Mouse (Mus musculus): ENCODE results near the gene Hoxa5. TPM values are rescaled to one million over a fixed set of nuclear protein-coding genes. Genes with fewer than 3 reads are reported as not detected.

Gene Hoxa5
- total RNA-seq, 2 experiments from 2014 or later = 28.0 to 28.2 TPM

GRCm38 (mm10) chr6:52240389-52241000, 36.1 kb upstream of the Hoxa5 start, which contains the start of gene Hoxa10:
Gene Hoxa10 (minus strand): TSS chr6:52240854.
- peak; percentile 88 for DNase-seq

GRCm38 (mm10) chr6:52239625-52240388, 35.4 kb upstream of the Hoxa5 start:
- no peak for DNase-seq

DNA sequence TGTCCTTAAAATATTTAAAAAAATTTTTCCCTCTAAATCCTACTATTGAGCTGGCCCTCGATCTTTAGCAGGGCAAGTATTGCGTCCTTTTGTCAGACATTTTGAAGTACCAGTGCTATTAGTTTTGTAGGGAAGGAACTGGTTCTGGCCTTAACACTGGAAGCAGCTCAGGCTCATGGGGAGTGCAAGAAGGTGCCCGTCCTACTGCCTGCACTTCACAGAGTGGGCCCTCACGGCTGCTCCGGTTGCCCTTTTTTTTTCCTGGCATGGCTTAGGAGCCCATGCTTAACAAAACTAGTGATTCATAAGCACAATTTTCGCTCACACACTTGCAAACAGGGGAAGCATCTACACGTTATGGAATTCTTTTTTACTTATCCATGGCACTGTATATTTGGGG, 34.6 kb upstream of the Hoxa5 start:
- no peak for DNase-seq

DNA sequence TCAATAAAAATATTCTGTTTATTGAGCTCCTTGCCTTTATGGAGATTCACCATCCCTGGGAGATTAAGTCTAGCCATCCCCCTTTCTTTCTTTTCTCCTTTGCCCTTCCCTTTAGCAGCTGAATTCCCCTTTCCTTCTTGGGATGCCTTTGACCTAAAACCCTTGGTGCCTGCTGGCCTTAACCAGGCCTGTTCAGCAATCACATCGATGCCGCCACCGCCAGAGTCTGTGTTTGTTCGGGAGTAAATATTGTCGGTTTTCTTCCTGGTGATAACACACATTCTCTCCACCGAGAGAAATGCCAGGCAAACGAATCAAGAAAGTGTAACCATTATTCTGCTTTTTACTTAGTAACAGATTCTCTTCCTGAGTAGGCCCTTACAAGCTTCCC, 33.8 kb upstream of the Hoxa5 start:
- DNase-seq = no peak

DNA sequence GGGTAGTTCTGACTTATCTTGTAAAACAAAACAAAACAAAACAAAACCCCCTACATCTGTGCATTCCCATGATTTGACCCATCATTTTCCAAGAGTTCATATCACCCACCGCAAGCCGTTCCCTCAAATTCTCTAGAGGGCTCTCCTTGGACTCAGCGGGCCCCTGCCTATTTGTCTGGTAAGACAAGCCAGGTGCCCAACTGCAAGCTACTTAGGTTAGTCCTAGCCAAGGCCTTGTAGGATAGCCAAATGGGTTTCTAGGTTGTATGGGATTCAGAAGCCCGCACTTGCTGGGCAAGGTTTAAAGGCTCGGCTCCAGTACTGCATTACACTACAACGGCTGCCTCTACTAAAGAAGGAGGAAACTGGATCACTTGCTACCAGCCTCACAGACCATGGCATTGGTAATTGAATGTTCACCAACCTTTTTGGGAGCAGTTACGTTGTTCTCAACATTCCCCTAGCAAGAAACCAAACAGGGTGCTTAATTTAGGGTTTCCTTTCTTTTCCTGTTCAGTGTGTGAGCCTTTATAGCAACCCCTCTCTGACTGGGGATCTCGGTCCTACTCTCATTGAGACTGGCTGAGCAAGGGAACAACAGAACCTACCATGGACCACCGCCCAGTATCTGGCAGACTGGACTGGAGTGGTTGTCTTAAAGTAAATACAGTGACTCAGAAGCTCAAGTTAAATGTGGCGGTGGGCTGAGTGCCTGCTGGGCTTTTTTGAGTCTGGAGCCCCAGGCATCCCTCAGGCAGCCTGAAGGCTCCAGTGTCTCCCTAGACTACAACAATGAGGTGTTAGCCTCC, 33.2 kb upstream of the Hoxa5 start:
- DNase-seq = no peak

- DNase-seq = no peak
Observed at GRCm38 (mm10) chr6:52236806-52237205, 32.4 kb upstream of the Hoxa5 start.

- DNase-seq = no peak
Observed at GRCm38 (mm10) chr6:52235866-52236265, 31.5 kb upstream of the Hoxa5 start.

DNA sequence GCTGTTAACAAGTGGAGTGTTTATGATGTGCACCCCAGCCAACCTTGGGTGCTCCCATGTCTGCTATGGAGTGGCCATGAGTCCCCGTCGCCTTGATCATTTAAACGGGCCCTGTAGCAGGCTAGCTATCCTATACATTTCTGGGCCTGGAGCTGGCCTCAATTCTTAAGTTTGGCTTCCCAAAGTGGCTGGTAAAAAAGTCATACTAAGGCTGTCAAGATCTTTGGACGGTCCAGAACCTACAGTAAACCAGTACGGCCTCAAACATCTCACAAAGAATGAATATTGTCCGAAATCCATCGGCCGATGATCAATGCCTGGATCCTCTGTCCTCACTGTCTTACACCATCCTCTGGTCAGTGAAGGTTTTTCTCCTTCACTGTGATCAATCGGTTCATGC, 30.9 kb upstream of the Hoxa5 start:
- DNase-seq = no peak

DNA sequence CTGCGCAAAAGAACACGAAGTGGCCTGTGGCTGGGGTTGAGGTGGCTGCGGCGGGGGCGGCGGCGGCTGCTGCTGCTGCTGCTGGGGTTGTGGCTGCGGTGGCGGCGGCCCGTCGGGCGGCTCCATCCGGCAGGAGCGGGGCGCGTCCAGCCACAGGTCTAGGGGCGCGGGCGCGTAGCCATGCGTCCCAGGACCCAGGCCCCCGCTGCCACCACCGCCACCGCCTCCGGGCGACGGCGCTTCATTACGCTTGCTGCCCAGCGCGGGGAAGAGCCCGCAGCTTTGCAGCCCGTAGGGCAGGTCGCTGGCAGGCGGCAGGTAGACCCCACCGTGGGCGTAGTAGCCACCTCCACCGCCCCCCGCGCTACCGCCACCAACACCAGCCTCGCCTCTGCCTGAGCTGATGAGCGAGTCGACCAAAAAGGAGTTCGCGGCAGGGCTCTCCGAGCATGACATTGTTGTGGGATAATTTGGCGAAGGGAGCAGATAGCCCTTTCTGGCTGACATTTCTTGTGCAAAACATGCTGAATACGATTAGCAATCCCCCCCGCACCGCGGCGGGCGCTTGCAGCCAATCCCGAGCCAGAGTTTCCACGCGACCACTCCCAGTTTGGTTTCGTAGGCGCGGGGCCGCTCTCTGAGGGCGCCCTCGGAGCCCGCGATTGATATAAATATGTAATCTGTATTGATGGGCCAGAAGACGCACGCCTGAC, 30.2 kb upstream of the Hoxa5 start:
- no peak for DNase-seq

GRCm38 (mm10) chr6:52233546-52234427, 29.4 kb upstream of the Hoxa5 start:
- DNase-seq = no peak

- DNase-seq = no peak
Observed at GRCm38 (mm10) chr6:52232984-52233545, 28.7 kb upstream of the Hoxa5 start.

- DNase-seq = no peak
Observed at GRCm38 (mm10) chr6:52232568-52232965, 28.2 kb upstream of the Hoxa5 start.

DNA sequence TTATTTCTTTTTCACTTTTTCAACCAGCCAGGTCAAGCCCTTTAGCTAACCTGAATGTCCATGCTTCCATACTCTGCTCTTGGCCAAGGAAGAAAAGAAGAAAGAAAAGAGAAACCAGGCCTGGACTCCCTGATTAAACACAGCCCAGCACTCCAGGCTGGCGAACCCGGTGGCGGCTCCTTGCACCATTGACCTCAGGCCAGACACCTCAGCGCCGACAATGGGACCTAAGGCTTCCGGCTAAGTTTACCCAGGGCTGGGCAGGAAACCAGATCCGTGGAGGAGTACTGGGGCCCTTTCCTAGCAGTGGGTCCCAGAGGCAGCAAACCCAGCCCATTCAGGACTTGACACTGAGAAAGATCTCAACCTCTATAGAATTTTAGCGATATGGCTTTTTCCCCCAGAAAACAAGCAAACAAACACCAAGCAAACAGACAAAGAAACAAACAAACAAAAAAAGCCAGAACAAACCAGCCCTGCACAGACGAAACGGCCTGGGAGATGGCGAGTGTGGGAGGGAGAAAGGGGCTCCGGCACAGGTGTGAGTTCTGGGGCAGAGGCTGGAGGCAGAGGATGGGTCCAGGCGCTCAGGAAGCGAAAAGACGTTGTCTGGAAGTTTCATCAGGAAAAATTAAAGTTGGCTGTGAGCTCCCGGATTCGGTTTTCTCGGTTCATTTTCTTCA, 27.6 kb upstream of the Hoxa5 start:
- DNase-seq = no peak

DNA sequence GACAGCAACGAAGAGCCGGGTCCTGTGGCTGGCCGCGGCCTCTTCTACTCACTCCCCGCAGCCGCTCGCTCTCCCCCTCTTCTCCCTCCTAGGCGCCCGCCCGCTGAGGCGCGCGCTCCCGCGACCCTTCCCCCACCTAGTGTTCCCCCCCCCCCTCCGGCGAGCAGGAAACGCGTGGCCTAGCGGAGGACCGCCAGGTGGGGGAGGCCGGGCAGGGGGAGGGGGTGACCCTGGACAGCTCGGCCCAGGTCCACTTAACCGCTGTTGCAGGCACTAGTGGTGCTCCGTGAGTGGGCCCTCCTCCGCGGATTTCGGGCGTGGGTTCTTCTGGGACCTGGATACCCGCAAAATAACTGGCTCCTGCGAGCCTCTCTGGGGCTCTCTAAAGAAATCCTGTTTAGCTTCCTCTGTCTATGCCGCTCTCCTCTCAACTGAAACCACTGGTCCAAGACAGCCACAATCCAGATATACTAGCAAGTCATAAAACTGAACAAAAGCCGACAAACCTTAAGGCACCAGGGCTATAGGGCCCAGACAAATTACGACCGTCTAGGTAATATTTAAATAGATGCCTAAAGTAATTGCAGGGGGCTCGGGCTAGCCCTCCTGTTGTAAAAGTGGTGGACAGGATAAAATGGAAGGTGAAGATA, 26.3 kb upstream of the Hoxa5 start, which contains the start of gene Hoxa9:
TSS of gene Hoxa9 (minus strand) at position 574 of the 650 bp plus-strand sequence.
- DNase-seq = no peak

- no peak for DNase-seq
Observed at GRCm38 (mm10) chr6:52229558-52230416, 25.4 kb upstream of the Hoxa5 start.

DNA sequence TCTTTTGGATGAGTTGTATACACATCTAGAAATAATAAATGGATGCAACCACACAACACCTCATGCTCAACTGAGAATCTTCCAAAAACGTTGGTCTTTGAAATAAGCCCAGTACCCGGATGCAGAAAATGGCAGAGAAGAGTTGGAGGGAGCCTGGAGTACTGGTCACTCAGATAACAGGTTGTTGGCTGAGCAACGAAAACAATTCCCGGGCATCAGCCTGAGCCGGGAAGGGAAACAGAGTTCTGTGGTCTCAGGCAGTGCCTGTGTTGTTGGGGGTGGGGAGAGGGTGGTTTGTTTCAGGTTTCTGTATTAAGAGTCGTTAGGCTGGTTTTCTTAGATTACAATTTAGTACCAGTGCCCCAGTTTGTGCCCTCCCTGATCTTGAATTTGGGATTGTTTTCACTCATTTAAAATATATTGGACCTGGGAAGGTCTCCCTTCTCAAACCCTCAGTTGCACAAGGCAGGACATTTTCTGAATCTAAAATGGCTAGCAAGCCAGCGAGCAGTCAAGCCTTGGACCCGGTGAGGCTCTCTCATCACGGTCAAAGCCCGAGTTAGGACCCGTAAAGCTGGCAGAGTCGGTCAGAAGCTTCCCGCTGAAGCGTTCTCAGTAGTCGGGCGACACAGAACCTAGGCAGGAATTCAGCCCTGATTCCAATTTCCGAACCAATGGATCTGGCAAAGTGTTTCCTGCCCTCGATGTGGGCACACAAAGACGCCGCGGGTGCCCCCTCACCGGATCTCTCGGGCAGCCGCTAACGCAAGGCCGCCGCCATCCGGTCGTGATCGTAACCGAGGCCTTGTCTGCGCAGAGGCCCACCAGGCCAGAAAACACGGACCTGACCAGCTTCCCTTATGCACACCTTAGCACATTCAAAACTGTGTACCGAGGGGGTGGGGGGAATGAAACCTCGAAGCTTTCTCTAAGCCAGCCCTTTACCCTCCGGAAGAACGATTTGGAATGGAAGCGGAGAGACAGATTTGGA, 24.4 kb upstream of the Hoxa5 start:
- DNase-seq = no peak

- no peak for DNase-seq
Observed at GRCm38 (mm10) chr6:52227470-52228222, 23.3 kb upstream of the Hoxa5 start.
